Mouse (Mus musculus): Measurements from ENCODE around the gene Amotl2. TPM values are rescaled to one million over a fixed set of nuclear protein-coding genes. Genes with fewer than 3 reads are reported as not detected.

Gene Amotl2
- polyA plus RNA-seq, 1 experiment from 2014 or later: 38.9 TPM

DNA sequence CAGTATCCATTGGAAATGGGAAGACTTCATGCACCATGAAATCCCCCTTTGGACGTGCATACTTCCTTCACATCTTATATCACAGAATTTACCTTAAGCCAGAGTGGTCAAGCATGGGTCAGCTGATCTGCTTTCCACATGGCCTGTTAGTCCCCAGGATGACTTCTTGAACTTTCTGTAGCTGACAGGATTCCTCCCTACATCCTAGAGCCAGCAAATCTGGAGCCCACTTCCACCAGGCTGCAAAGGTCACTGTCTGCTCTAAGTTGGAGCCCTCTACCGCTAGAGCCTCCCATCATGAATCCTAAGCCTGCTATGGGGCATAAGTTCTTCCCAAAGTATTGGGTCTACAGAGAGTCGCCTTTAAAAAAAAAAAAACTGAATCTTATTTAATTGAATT, 18.8 kb downstream of the Amotl2 start:
- no peaks in the 10 kb centered on the region for H3K9me3 ChIP-seq (replicated peaks)
- no peak overlapping the region for H3K9ac ChIP-seq
- no peak overlapping the region for H3K4me3 ChIP-seq
- no peak overlapping the region for H3K27ac ChIP-seq
- H3K36me3 ChIP-seq: peaks cover 35% of the 10 kb centered on the region
- no peak for ATAC-seq (replicated peaks; ENCODE audit: insufficient number of reproducible peaks, insufficient read depth, low FRiP score, low read depth)
- peaks cover 39% of the 10 kb centered on the region for H3K4me1 ChIP-seq (replicated peaks)
- WGBS: 78% methylated on average over 3 of the region's 3 CpGs
- H3K27me3 ChIP-seq: no peaks in the 10 kb centered on the region
- no peak overlapping the region for H3K4me2 ChIP-seq

DNA sequence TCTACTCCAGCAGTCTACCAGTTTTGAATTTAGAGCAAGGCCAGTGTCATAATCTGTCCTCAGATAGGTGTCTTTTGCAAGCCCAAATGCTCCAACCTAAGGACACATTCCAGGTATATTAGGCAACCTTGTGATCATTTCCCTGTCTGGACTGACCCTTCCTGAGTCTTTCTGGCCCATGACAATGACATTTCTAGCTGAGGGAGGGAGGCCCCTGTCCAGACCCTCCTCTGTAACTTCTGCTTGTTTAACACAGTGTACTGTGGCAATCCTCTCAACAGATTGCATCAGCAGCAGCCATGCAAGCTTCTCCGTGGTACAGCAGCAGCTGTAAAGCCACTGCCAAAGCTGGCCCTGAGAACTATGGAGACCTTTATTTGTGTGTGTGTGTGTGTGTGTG, 19.5 kb downstream of the Amotl2 start:
- Histone ChIP-seq H3K4me1 (replicated peaks) (peaks cover 32% of the 10 kb centered on the region), H3K9ac (no peak overlapping the region), H3K36me3 (peaks cover 27% of the 10 kb centered on the region), H3K27me3 (no peaks in the 10 kb centered on the region), H3K4me3 (no peak overlapping the region), H3K9me3 (replicated peaks) (no peaks in the 10 kb centered on the region), H3K27ac (no peak overlapping the region), H3K4me2 (no peak overlapping the region)
- 37% methylated on average over 1 of the region's 1 CpGs for WGBS
- no peak for ATAC-seq (replicated peaks; ENCODE audit: insufficient number of reproducible peaks, insufficient read depth, low FRiP score, low read depth)

DNA sequence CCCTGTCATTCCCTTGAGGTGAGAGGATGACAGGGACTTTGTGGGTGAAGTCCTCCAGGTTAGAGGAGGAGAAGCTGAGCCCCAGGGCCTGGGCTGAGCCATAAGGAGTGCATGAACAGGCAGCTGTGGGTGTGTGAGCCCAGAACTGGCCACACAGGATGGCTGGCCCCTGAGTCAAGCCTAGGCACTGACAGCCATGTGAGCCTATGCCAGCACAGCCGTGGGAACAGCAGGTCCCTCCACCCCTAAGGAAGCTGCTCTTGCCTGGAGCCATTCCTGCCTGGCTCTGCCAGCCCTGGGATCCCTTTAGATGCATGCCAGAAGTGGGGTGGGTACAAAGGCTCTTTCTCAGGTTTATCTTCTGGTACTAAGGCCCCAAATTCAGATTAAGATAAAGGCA, 20.9 kb downstream of the Amotl2 start:
- Histone ChIP-seq H3K4me3 (no peak overlapping the region), H3K4me1 (replicated peaks) (peaks cover 24% of the 10 kb centered on the region), H3K36me3 (peaks cover 13% of the 10 kb centered on the region), H3K27ac (no peak overlapping the region), H3K4me2 (no peak overlapping the region), H3K9me3 (replicated peaks) (no peaks in the 10 kb centered on the region), H3K27me3 (no peaks in the 10 kb centered on the region), H3K9ac (no peak overlapping the region)
- 19% methylated on average over 1 of the region's 1 CpGs for WGBS
- ATAC-seq (replicated peaks; ENCODE audit: insufficient number of reproducible peaks, insufficient read depth, low FRiP score, low read depth): no peak

DNA sequence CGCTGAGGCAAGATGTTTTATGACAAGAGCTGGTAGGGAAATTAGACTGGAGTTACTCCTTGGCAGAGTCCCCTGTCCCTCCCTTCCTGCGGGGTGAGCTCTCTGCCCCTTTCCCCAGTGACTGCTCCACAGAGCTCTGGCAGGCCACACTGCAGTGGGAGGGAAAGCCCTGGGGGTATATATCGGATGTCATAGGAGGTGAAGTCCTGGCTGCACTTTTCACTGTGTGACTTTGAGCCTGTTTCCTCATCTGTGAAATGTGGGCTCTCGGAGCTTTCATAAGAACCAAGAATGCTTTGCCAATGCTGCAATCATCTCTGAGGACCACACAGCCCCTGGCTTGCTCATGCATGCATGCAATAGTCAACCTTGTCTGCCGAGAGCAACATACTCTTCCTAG, 30.3 kb downstream of the Amotl2 start:
- 68% methylated on average over 5 of the region's 5 CpGs for WGBS
- no peak overlapping the region for H3K27ac ChIP-seq
- ATAC-seq (replicated peaks; ENCODE audit: insufficient number of reproducible peaks, insufficient read depth, low FRiP score, low read depth): no peak

DNA sequence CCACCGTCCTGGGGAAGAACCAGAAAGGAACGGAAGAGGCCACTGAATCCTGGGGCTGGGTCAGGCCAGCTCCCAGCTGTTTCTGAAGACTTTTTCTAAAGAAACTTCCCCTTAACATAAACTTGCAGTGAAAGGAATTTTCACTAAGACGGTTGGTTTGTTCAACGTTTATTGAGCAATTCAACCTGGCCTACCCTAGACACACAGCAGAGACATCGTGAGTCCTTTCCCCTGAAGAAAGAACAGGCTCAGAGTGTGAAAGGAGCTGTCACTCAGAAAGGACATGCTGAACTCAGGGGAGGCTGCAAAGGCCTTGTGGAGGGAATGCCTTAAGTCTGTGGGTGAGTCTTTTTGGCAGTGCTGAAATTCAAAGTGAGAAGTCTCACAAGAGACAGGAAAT, 31.4 kb downstream of the Amotl2 start:
- no peak overlapping the region for H3K4me3 ChIP-seq
- H3K4me1 ChIP-seq (replicated peaks): no peaks in the 10 kb centered on the region
- no peak overlapping the region for H3K9ac ChIP-seq
- H3K27ac ChIP-seq: no peak overlapping the region
- no peaks in the 10 kb centered on the region for H3K36me3 ChIP-seq
- H3K27me3 ChIP-seq: no peaks in the 10 kb centered on the region
- H3K4me2 ChIP-seq: no peak overlapping the region
- H3K9me3 ChIP-seq (replicated peaks): no peaks in the 10 kb centered on the region
- WGBS: 50% methylated on average over 5 of the region's 5 CpGs
- ATAC-seq (replicated peaks; ENCODE audit: insufficient number of reproducible peaks, insufficient read depth, low FRiP score, low read depth): no peak

More for the DNA sequence above, 30.3 kb downstream of the Amotl2 start:
- H3K4me2 ChIP-seq: no peak overlapping the region
- H3K36me3 ChIP-seq: no peaks in the 10 kb centered on the region
- no peaks in the 10 kb centered on the region for H3K9me3 ChIP-seq (replicated peaks)
- H3K4me1 ChIP-seq (replicated peaks): no peaks in the 10 kb centered on the region
- no peak overlapping the region for H3K4me3 ChIP-seq
- H3K9ac ChIP-seq: no peak overlapping the region
- no peaks in the 10 kb centered on the region for H3K27me3 ChIP-seq

DNA sequence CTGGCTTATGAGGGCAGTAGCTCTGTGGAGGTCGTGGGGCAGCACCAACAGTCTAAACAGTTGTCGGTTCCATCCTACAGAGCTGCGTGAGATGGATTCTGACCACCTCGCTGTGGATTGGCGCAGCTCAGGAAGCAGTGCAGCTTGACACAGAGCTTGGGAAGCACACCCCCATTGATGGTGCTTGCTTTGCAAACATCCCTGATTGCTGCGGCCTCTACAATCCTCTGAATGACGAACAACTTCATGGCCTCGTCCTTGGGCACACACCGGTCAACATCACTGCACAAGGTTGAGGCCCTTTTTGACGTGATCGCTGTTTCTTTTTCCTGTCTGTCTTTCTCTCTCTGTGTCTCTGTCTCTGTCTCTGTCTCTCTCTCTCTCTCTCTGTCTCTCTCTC, 32.7 kb downstream of the Amotl2 start:
- Histone ChIP-seq H3K9ac (no peak overlapping the region), H3K36me3 (no peaks in the 10 kb centered on the region), H3K4me2 (no peak overlapping the region), H3K9me3 (replicated peaks) (no peaks in the 10 kb centered on the region), H3K27ac (no peak overlapping the region), H3K4me1 (replicated peaks) (no peaks in the 10 kb centered on the region), H3K27me3 (no peaks in the 10 kb centered on the region), H3K4me3 (no peak overlapping the region)
- 76% methylated on average over 11 of the region's 11 CpGs for WGBS
- no peak for ATAC-seq (replicated peaks; ENCODE audit: insufficient number of reproducible peaks, insufficient read depth, low FRiP score, low read depth)

DNA sequence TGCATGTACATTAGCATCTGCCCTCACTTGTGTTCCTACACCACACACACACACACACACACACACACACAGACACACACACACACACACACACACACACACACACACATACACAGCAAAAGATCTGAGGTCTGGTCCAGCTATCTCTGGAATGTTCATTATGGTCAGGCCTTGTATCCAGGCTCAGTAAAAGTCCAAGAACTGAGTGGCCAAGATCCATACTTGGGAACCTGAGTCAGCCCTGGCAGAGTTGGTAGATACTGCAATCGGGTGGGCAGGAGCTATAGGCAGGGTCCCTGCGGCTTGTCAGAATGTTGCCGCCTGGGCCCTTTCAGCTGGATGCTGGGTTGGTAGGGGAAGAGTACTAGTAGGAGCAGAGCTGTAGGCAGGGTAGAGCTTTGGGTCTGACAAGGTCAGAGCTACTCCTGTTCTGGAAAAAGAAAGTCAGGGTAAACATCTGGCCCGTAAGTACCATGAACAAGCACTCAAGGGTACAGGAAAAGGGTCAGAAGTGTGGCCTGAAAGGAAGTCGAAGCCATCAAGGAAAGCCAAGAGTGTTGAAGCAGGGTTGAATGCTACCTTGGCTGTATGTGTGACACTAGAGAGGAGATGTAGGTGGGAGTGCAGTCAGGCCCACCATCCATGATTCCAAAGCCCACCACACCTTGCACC, 35.3 kb downstream of the Amotl2 start:
- Histone ChIP-seq H3K27ac (no peak overlapping the region), H3K9ac (no peak overlapping the region), H3K27me3 (no peaks in the 10 kb centered on the region), H3K4me1 (replicated peaks) (peaks cover 14% of the 10 kb centered on the region), H3K4me3 (no peak overlapping the region), H3K9me3 (replicated peaks) (no peaks in the 10 kb centered on the region), H3K36me3 (no peaks in the 10 kb centered on the region), H3K4me2 (no peak overlapping the region)
- WGBS: 75% methylated on average over 5 of the region's 5 CpGs
- no peak for ATAC-seq (replicated peaks; ENCODE audit: insufficient number of reproducible peaks, insufficient read depth, low FRiP score, low read depth)

DNA sequence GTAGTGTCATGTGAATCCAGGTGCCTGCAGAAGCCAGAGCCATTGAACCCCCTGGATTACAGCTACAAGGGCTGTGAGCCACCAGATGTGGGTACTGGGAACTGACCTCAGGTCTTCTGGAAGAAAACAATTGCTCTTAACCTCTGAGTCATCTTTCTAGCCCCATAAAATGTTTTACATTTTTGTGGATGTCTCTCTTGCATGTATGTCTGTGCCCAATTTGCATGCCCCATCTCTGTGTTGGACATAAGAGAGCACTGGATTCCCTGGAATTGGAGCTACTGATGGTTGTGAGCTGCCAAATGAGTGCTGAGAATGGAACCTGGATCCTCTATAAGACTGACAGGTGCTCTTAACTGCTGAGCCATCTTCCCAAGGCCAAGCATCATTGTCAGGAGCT, 36.8 kb downstream of the Amotl2 start:
- peaks cover 15% of the 10 kb centered on the region for H3K4me1 ChIP-seq (replicated peaks)
- no peaks in the 10 kb centered on the region for H3K9me3 ChIP-seq (replicated peaks)
- no peak overlapping the region for H3K27ac ChIP-seq
- no peak overlapping the region for H3K9ac ChIP-seq
- no peak for ATAC-seq (replicated peaks; ENCODE audit: insufficient number of reproducible peaks, insufficient read depth, low FRiP score, low read depth)
- H3K4me3 ChIP-seq: no peak overlapping the region
- no peaks in the 10 kb centered on the region for H3K27me3 ChIP-seq
- H3K4me2 ChIP-seq: no peak overlapping the region
- H3K36me3 ChIP-seq: no peaks in the 10 kb centered on the region

DNA sequence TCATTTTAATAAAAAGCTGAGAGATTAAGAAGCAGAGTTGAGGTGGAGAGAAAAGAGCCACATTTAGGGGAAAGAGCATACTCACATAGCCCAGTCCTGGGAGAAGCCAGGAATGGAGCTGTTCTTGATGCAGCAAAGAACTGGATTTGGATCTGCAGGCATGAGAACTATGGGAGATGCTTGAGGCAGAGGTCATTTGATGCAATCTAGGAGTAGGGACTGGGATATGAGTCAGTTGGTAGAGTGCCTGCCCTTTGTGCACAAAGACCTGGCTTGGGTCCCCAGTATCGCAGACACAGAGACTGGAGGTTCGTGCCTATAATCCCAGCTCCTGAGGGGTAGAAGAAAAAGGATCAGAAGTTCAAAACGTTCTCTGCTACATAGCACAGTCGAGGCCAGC, 38.7 kb downstream of the Amotl2 start:
- Histone ChIP-seq H3K27me3 (no peaks in the 10 kb centered on the region), H3K4me1 (replicated peaks) (peaks cover 32% of the 10 kb centered on the region), H3K9me3 (replicated peaks) (no peaks in the 10 kb centered on the region), H3K4me2 (no peak overlapping the region), H3K4me3 (no peak overlapping the region), H3K36me3 (no peaks in the 10 kb centered on the region), H3K9ac (no peak overlapping the region), H3K27ac (no peak overlapping the region)
- WGBS: 76% methylated on average over 4 of the region's 4 CpGs
- ATAC-seq (replicated peaks; ENCODE audit: insufficient number of reproducible peaks, insufficient read depth, low FRiP score, low read depth): no peak

DNA sequence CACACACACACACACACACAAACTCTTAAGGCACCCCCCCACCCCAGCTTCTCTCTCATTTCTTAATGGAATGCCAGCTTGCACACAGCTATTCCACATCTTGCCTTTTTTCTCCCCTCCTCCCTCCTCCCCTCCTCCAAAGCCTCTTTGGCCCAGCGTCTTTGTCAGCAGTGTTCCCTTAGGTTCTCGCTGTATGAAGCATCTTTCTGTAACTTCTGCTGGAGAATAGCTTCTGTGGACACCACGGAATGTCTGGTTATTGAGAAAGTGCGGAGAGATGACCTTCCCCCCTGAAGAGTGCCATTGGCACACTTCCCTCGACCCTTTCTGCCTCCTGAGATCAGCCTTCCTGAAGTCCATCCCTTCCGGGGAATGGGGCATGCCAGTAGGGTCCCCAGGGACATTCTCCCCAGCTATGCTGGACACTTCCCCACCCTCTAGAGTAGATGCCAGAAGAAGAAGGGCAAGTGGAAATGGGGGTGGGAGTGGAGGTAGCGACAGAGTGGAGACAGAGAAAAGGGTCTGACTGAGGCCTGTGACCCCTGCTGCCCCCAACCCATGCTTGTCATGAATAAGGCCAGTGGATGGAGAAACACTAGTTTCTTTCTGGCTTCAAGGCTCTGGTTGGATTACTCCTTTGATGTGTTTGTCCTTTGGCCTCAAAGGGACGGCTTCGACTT, 39.3 kb downstream of the Amotl2 start:
- peak overlapping the region; percentile 17 for H3K27ac ChIP-seq

DNA sequence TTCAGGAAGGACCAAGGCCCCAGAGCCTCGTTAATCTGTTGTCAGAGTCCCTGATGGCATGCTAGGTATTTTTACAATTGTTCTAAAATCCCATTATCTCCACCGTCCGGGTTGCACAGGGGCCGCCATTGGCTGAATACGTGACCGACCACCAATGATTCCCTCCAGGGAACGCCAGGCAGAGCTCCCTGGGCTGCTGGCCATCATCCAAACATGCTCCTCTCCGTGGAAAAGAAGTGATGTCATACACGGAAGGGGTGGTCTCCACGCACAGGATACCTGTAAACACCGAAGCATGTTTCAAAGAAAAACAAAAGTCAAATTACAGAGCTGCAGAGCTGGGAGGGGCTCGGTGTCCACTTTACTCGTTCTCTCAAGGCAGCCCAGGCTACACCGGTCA, 39.9 kb downstream of the Amotl2 start:
- Histone ChIP-seq H3K4me3 (no peak overlapping the region), H3K36me3 (no peaks in the 10 kb centered on the region), H3K9me3 (replicated peaks) (no peaks in the 10 kb centered on the region), H3K27me3 (no peaks in the 10 kb centered on the region), H3K4me2 (no peak overlapping the region), H3K27ac (peak overlapping the region; percentile 17; the same call in 1 of the 2 replicates), H3K4me1 (replicated peaks) (peaks cover 34% of the 10 kb centered on the region), H3K9ac (no peak overlapping the region)
- ATAC-seq (replicated peaks; ENCODE audit: insufficient number of reproducible peaks, insufficient read depth, low FRiP score, low read depth): no peak
- 53% methylated on average over 14 of the region's 14 CpGs for WGBS

More for the DNA sequence above, 39.3 kb downstream of the Amotl2 start:
- Histone ChIP-seq H3K4me1 (replicated peaks) (peaks cover 34% of the 10 kb centered on the region), H3K4me2 (no peak overlapping the region), H3K9ac (no peak overlapping the region), H3K27me3 (no peaks in the 10 kb centered on the region), H3K4me3 (no peak overlapping the region), H3K36me3 (no peaks in the 10 kb centered on the region), H3K9me3 (replicated peaks) (no peaks in the 10 kb centered on the region)
- no peak for ATAC-seq (replicated peaks; ENCODE audit: insufficient number of reproducible peaks, insufficient read depth, low FRiP score, low read depth)
- 67% methylated on average over 9 of the region's 9 CpGs for WGBS

DNA sequence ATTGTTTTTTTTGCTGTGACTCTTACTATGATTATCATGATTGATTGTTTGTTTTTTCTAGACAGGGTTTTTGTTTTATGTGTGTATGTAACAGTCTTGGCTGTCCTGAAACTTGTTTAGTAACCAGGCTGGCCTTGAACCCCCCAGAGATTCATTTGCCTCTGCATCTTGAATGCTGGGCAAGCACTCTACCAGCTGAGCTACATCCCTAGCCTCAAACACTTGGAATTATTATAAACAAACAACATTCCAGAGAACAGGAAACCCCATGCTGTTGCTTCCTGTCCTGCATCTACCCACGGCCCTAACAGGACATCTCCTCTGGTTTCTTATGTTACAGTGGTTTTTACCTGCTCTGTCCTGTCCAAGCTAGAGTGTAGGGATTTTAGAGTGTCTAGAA, 42.4 kb downstream of the Amotl2 start:
- no peaks in the 10 kb centered on the region for H3K27me3 ChIP-seq
- WGBS: 53% methylated on average over 1 of the region's 1 CpGs
- H3K4me1 ChIP-seq (replicated peaks): peaks cover 45% of the 10 kb centered on the region
- H3K9ac ChIP-seq: no peak overlapping the region
- no peak overlapping the region for H3K4me3 ChIP-seq
- H3K9me3 ChIP-seq (replicated peaks): no peaks in the 10 kb centered on the region
- no peak for ATAC-seq (replicated peaks; ENCODE audit: insufficient number of reproducible peaks, insufficient read depth, low FRiP score, low read depth)
- no peaks in the 10 kb centered on the region for H3K36me3 ChIP-seq
- no peak overlapping the region for H3K4me2 ChIP-seq
- H3K27ac ChIP-seq: peak overlapping the region; percentile 78
